Mouse (Mus musculus): ENCODE measurements around the gene Tnip2.

The Tnip2 gene

DNA sequence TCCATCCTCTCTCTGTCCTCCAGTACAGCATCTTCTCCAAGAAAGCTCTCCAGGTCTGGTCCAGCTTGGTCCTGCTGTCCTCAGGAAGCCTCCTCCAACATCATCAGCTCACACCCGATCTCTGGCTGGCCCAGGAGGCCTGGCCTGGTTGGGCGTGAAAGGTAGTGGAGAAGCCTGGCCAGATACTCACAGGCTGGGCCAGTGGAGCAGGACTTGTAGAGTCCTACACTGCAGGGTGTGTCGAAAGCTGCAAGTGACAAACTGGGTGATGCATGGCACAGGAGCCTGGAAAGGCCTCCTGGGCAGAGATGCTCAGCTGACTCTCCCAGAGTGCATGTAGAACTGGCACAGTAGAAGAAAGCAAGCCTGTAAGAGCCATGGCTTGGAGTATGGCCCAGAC lies 7.5 kb upstream of the Tnip2 start:
- DNase-seq, result no peak

DNA sequence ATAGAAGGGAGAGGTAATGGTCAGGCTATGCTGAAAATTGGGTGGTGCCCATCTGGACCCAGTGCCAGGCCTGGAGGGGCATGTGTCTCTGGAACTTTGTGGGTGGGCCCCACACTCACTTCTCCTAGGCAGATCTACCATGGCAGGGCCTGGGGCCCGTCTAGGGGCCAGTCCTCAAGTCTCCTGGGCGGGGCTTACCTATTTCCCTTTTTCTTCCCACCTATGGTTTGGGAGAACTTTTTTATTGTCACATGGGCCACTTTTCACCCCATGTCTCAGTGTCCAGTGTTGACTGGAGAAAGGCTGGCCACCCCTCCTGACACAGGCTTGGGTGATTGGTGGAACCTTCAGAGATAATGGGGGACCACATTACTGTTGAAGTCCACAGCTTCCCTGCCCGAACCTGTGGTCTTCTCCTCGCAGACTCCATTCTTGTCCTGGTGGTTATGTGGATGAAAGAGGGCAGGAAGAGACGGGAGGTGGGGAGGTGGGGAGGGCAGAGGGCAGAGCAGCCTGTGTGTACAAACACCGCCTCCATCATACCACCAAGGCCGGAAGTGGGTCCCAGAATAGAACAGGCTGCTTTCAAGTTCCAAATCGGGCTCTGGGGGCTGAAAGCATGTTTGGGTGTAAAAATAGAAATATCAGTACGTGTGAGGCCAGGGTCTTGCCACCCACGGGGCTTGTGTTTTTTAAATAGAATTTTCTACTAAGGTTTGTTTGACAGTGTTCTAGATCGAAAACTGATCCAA lies 6.8 kb upstream of the Tnip2 start:
- DNase-seq, result no peak

DNA sequence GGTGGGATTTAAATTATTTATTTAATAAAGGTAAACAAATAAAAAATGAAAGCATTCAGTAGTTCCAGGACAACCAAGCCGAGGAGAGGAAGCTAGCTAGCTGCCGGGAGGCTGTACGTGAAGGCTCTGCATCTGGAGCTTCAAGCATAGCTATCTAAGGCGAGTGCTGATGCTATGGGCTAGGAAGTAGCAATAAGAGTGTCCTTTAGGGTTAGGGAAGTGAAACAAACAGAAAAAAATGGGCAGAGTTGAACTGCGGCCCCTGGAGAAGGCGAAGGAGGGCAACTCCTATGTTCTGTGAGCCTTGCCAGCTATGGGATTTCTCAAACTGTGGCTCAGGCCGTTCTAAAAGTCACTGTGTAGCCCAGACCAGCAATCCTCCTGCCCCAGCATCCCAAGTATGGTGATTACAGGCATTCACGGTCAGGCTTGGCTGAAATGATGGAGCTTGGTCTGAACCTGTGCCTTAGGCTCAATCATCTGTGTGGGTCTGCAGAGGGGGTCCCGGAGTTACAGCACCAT lies 5.7 kb upstream of the Tnip2 start:
- no peak for DNase-seq

DNA sequence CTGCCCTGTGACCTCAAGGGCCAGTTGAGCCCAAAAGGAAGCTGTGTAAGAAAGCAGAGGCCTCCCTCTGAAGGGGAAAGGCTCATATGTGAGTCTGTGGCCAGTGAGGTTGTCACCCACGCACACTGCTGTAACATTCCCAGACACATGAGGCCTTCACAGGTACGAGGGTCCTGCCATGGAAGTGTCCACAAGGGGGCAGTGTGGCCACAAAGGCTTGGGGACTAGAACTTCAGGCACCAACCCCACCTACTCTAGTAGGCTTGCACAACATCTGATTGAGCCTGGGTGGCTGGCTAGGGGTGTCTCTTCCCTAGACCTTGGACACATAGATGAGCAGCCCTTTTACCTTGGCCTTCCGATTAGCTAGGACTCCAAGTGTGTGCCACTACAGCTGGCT lies 4.1 kb upstream of the Tnip2 start:
- DNase-seq, result peak; percentile 90 to 92

DNA sequence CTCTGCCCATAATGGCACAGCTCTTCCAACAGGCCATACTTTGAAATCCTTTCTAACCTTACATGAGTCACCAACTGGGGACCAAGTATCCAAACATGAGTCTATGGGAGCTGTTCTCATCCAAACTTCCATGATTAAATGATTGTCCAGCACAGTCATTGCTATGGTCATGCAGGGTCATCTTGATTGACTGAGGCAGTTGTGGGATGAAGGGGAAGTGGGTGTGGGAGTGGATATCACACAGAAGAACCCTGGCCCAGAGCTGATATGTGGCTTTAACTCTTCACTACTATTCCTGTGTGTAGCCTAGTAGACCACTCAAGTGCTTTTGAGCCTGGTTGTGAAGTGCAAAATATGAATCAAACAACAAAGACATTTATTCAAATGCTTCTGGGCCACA lies 1.3 kb upstream of the Tnip2 start:
- DNase-seq, result no peak

DNA sequence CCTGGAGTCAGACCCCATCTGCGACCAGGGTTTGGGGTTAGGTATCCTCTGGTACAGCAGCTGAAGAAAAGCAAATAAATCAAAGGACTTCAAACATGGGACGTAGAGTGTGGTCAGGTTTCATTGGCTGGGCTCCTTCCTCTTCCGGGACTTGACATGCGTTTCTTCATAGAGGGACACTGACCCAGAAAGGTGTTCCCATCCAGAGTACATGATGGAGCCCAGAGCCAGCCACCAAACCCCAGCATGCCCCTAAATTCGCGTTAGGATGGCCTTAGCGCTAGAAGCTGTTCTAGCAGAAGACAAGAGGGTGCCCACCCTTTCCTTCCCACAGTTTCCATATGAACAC lies 401 bp upstream of the Tnip2 start:
- no peak for DNase-seq

DNA sequence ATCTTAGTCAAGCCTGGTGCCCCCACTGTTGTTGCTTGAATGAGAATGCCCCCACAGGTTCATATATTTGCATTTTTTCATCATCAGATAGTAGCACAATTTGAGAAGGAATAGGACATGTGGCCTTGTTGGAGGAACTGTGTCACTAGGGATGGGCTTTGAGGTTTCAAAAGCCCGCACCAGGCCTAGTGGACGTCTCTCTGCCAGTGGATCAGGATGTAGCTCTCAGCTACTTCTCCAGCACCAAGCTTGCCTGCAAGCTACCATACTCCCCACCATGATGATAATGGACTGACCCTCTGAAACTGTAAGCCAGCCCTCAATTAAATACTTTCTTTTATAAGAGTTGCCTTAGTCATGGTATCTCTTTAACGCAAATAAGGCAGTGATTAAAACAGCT lies 1.3 kb downstream of the Tnip2 start:
- no peak for DNase-seq

DNA sequence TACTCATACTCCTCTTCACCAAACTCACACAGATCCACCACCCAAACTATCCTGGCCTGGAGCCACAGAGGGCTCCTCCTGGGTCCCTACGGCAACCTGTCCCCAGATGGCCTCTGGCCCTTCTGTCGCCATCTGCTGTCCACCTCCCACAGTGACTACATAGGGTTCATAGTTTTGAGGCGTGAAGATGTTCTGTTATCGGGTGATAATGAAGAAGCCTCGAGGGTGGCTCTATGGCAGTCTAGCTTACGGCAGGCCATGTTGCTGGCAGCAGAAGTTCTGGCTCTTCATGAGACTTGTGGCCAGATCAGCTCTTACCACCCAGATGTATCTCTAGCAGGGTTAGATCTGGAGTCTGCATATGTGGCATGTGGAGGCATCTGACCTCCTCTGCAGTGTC lies 11.0 kb downstream of the Tnip2 start:
- peak in 1 of 2 experiments; percentile 27 for DNase-seq

DNA sequence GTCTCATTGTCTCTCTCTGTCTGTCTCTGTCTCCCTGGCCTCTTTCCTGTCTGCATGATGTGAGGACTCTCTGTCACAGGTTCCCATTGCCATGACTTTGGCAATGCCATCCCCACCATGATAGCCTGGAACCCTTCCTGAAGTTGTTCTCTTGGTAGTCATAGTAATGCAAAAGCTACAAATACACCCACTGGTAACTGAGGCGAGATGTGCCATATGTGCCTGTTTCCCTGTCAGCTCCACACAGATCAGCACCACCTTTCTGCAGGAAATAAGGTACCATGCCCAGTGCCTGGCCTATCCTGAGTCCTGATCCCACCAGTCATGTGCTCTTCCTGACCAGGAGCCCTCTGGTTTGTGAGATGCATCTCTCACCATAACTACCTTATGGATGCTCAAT lies 11.4 kb downstream of the Tnip2 start:
- DNase-seq, result no peak

DNA sequence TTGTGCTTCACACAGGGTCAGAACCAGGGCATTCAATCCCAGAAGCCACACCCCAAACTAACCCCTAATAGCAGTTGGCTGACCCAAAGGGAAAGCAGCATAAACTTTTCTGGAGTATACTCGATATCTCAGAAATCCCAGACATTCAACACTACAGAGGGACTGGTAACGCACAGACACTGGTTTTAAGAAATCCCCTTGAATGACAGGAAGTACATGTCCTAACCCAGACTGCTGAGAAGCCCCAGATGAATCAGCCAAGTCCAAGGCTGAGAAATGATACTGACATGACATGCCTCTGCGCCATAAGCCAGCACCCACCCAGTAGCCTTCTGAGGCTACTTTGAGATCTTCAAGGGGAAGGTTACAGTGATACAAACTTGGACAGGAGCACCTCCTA lies 12.2 kb downstream of the Tnip2 start:
- DNase-seq, result peak in 1 of 2 experiments; percentile 1

DNA sequence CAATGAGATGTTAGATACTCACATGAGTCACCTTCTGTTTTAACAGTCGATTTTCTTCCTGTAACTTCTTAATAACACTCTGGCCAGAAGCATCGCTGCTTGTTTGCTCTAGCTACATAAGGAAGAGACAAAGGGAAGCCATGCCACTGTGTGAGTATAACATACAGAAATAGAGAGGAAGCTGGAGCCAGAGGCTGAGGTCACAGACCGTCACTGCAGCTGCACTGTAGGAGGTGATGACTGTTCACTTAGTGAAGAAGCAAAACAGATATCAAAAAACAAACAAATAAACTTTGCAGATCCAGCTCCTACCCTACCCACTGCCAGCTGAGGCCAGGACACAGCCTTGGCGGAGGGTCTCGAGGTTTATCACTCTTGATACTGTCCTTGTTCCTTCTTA lies 12.9 kb downstream of the Tnip2 start:
- no peak for DNase-seq

DNA sequence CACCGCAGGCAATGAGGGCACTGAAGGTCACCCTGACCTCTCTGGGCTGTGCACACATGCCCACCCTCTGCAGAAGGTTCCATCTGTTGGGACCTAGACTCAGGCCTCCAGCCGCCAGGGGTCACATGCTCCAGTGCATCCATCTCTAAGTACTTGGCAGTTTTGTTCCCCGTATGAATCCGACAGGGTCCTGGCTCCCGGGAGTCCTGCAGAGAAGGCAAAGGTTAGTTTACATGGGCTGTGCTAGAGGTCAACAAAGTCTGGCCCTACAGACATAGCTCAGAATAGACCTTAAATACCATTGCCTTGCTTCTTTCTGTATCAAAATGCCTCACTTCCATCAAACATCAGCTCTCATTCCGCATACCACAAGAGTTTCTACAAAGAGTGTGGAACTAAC lies 17.0 kb downstream of the Tnip2 start:
- no peak for DNase-seq

DNA sequence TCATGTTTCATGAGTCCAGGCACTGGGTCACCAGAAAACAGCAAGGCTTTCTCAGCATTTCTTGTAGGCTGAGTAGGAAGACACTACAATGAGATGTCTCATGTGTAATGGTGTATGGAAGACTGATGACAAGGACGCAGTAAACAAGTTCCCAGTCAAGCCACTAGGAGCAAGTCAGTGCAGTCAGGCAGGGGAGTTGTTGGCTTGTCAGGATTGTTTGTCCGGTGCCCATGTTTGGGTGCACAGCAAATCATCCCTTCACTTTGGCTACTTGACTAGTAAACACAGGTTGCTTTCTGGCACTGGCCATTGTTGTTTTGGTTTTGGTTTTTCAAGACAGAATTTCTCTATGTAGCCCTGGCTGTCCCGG lies 24.4 kb downstream of the Tnip2 start:
- peak in 1 of 2 experiments; percentile 24 for DNase-seq

DNA sequence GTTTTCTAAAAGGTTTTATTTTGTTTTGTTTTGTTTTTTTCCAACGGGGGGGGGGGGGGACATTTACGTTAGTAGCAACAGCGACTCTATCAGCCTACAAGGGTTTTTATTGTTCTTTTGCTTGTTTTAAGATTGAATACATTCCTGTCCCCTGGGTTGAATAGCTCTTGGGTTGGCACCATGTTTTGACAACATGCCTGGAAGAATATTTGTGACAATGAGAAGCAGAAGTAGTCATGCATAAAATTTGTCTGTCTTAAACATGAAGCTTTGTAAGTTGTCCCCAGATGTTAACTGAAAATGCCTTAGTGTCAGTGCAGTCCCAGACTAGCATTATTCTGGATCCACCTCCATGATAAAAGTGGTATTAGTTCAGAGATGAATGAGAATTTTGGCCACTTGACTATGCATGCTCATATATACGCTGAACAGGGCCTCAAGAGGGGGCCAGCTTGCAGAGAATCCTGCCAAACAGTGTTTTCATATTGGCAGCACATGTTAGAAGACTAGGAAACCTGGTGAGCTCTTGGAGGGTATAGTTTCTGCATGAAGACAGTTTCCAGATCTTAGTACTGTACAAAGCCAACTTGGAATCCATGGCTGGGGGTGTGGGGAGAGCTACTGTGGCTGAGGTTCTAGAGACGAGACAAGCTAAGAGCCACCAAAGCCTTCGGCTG lies 24.9 kb downstream of the Tnip2 start:
- peak; percentile 17 to 26 for DNase-seq

DNA sequence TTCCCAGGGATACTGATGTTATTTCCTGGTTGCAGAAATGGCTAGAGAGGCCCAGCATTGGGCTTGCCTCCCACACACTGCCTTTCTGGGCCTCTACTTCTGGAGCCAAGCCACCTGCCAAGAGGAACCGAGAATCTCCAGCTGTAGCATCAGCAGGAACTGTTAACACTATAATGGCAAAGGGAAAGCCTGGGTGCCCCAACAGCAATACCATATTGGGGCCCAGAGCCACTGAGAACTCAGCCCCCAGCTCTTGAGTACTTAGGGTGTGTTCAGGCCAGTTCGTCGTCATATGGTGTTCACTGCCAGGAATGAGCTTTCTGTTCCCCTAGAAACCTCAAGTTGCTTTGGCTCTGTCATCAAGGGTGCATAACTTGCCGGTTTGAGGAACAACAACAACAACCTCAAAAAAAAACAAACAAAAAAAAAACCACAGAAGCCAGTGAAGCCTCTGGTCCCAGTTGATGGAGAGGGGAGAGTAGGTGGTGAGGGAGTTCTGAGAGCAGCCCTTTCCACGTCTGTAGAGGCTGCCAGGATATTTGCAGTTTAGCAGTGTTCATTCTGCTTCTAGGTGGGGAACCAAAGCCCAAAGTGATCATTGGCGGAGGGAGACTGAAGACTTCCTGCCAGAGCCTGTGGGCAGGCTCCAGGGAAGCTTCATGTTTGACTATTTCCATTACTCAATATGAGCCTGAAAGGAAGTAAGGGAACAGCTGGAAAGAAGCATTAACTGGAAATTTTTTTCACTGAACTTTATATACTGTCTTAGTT lies 26.3 kb downstream of the Tnip2 start:
- DNase-seq, result peak in 1 of 2 experiments; percentile 28

DNA sequence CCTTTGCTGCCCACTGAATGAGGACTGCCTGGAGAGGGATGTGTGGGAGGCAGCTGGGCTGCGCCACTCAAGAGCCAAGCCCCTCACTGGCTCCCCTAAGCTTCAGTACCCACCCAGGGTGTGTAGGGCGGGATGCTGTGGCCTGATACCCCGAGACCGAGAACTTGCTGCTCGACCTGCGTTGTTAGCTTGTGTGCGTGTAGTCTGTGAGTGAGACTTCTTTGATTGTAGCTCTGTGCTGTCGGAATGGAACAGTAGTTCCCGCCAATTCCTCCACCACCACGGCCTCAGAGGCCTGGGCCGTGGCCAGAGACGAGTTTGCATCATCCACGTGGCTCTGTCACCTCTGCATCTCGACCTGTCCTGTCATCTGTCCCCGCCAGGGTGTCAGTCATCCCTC lies 28.1 kb downstream of the Tnip2 start:
- DNase-seq, result no peak

DNA sequence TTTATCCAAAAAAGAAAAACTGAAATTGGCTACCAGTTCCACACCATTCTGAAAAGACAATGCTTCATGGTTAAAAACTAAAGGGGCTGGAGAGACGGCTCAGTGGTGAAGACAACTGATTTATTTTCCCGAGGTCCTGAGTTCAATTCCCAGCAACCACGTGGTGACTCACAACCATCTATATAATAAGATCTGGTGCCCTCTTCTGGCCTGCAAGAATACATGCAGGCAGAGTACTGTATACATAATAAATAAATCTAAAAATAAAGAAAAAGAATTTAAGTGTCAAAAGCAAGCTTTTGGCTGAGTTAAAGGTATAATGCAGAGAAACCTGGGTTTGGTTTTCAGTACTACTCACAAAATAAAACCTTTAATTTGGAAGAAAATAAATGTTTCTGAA lies 32.9 kb downstream of the Tnip2 start:
- no peak for DNase-seq

DNA sequence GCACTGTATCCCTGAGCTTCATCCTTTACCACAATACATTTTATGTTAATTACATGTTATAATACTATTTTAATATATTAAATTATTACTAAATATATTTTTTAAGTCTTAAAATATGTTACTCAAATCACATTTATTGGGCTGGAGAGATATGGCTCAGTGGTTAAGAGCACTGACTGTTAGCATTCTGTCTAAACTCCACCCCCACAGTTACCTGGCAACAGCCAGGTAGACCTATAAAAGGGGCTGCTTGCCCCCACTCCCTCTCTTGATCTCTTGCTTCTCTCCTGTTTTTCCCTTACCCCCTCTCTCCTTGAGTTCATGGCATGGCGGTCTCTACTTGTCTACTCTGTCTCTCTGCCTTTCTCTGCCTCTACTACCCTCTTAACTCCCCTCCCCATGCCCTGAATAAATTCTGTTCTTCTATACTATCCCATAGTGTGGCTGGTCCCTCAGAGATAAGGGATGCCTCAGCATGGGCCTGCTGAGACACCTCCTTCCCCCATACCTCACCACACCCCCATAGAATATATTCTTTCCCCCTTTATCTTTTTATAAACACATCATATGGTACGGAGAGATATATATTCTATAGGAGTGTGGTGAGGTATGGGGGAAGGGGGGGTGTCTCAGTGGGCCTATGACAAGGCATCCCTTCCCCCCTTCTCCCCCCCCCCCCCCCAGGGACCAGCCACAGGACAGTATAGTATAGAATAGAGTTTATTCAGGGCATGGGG lies 45.6 kb downstream of the Tnip2 start:
- DNase-seq, result no peak

DNA sequence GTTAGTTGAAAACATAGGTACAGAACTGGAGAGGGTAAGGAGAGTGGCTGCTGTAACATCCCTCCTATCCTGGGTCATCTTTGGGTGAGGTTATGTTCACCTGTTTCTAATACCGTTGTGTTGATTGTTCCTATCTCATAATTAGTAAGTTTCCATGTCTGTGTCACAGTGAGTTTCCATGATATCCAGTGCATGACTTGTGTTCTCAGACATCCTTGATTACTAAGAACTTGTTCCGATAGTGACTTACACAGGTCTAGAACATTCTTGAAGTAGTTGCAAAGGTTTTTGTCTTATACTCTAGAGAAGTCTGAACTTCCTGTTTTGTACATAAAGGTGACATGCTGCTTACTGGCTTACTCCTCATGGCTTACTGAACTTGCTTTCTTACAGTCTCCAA lies 47.1 kb downstream of the Tnip2 start:
- DNase-seq, result no peak

DNA sequence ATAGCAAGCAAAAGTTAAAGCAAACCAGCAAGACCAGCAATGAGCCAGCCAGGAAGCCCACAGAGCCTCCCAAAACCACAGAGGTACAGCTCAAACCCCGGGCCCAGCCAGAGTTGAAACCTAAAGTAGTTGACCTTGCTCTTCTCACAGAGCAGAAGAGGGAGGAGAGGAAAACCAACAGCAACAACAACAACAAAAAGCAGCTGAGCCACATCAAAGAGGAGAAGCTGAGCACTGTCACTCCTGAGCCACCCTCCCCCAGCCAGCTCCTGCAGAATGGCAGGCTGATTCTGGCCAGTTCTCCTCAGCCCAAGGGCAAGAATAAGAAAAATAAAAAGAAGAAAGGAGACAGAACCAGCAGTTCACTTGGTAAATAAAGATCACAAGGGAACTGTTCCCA lies 47.7 kb downstream of the Tnip2 start:
- no peak for DNase-seq

DNA sequence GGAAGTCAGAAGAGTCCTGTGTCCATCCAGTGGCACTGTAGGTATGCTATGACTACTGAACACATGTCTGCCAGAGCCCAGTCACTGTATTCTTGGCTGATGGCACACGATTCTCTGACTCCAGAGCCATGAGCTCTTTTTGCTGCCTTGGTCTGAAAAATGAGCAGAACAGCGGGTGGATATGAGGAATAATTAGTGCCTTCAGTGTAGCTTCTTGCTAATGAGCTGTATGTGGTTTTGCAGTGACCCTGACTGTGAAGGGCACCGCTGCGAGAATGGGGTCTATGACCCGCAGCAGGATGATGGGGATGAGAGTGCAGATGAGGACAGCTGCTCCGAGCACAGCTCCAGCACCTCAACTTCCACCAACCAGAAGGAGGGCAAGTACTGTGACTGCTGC lies 52.0 kb downstream of the Tnip2 start:
- no peak for DNase-seq

DNA sequence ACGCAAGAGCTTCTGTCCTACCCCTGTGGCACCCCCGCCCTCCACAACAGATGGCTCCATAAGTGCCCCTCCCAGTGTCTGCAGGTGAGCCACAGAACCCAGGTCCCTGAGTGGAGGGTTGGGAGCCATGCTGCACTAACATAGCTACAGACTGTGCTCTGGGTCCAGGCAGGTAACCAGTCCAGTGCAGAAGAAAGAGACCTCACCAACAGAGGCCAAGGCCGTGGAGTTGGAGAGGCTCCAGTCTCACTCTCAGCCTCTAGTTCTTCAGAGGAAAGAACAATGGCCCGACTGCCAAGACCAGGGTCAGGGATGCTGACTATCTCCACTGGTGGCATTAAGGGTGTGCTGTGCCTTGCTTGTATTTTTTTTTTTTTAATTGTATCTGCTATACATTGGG lies 52.5 kb downstream of the Tnip2 start:
- no peak for DNase-seq

DNA sequence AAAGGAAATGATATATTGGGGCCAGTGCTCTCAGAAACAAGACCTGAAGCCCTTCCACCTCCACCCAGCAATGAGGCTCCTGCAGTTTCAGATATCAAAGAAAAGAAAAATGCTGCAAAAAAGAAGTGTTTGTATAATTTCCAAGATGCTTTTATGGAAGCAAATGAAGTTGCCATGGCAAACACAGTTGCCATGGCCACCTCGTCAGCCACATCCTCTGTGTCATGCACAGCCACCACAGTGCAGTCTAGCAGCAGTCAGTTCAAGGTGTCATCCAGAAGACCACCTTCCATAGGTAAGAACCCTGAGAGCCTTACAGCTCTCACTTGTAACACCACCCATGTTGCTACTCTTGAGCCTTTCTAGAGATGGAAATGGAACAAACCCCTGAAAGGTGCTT lies 54.8 kb downstream of the Tnip2 start:
- DNase-seq, result no peak
